Mouse (Mus musculus): Measurements from ENCODE around the gene Mus81. TPM values are rescaled to one million over a fixed set of nuclear protein-coding genes. Genes with fewer than 3 reads are reported as not detected.

Gene Mus81
- polyA plus RNA-seq, 1 experiment: 41.5 TPM

- H3K4me3 ChIP-seq (ENCODE audit: extremely low read depth, insufficient read depth, insufficient read length): no peak overlapping the region
- WGBS: 87% methylated on average over 18 of the region's 18 CpGs
- no peak for TF ChIP-seq POLR2A (IDR thresholded peaks at IDR 0.05; ENCODE audit: low read depth, low read length)
- TF ChIP-seq CTCF (IDR thresholded peaks at IDR 0.05; ENCODE audit: extremely low read depth, insufficient read depth, insufficient read length, insufficient replicate concordance): no peak
Measured at GRCm38 (mm10) chr19:5477668-5478300, 10.4 kb downstream of the Mus81 start.

GRCm38 (mm10) chr19:5477004-5477667 lies 11.1 kb downstream of the Mus81 start:
- Histone ChIP-seq H3K4me3 (ENCODE audit: extremely low read depth, insufficient read depth, insufficient read length) (no peak overlapping the region), H3K36me3 (ENCODE audit: control insufficient read depth, insufficient read depth, low read length) (no peaks in the 10 kb centered on the region), H3K27ac (ENCODE audit: insufficient read depth, low read length) (no peak overlapping the region), H3K4me1 (ENCODE audit: control insufficient read depth, insufficient read depth, insufficient read length) (peaks cover 2% of the 10 kb centered on the region), H3K27me3 (ENCODE audit: control insufficient read depth, insufficient read depth, low read length) (peaks cover 13% of the 10 kb centered on the region)
- TF ChIP-seq POLR2A (IDR thresholded peaks at IDR 0.05; ENCODE audit: low read depth, low read length) (no peak), CTCF (IDR thresholded peaks at IDR 0.05; ENCODE audit: extremely low read depth, insufficient read depth, insufficient read length, insufficient replicate concordance) (no peak)
- WGBS: 83% methylated on average over 10 of the region's 10 CpGs
- DNase-seq (ENCODE audit: low read depth in 1 of 2, low spot score in 2 of 2): no peak

More at GRCm38 (mm10) chr19:5477668-5478300, 10.4 kb downstream of the Mus81 start:
- Histone ChIP-seq H3K36me3 (ENCODE audit: control insufficient read depth, insufficient read depth, low read length) (peaks cover 4% of the 10 kb centered on the region), H3K4me1 (ENCODE audit: control insufficient read depth, insufficient read depth, insufficient read length) (peaks cover 2% of the 10 kb centered on the region), H3K27ac (ENCODE audit: insufficient read depth, low read length) (no peak overlapping the region), H3K27me3 (ENCODE audit: control insufficient read depth, insufficient read depth, low read length) (peaks cover 13% of the 10 kb centered on the region)
- no peak for DNase-seq (ENCODE audit: low read depth in 1 of 2, low spot score in 2 of 2)

GRCm38 (mm10) chr19:5475069-5475714 lies 13.0 kb downstream of the Mus81 start:
- Histone ChIP-seq H3K36me3 (ENCODE audit: control insufficient read depth, insufficient read depth, low read length) (no peaks in the 10 kb centered on the region), H3K27me3 (ENCODE audit: control insufficient read depth, insufficient read depth, low read length) (peaks cover 13% of the 10 kb centered on the region), H3K4me1 (ENCODE audit: control insufficient read depth, insufficient read depth, insufficient read length) (peaks cover 2% of the 10 kb centered on the region), H3K27ac (ENCODE audit: insufficient read depth, low read length) (no peak overlapping the region; the same call in 1 of the 2 replicates), H3K4me3 (ENCODE audit: extremely low read depth, insufficient read depth, insufficient read length) (peak overlapping the region; percentile 38; the same call in 1 of the 2 replicates)
- 74% methylated on average over 13 of the region's 13 CpGs for WGBS
- TF ChIP-seq CTCF (IDR thresholded peaks at IDR 0.05; ENCODE audit: extremely low read depth, insufficient read depth, insufficient read length, insufficient replicate concordance) (no peak), POLR2A (IDR thresholded peaks at IDR 0.05; ENCODE audit: low read depth, low read length) (no peak)
- DNase-seq (ENCODE audit: low read depth in 1 of 2, low spot score in 2 of 2): no peak

GRCm38 (mm10) chr19:5474281-5475068 lies 13.7 kb downstream of the Mus81 start:
- H3K27ac ChIP-seq (ENCODE audit: insufficient read depth, low read length): no peak overlapping the region; the same call in 1 of the 2 replicates
- peaks cover 13% of the 10 kb centered on the region for H3K27me3 ChIP-seq (ENCODE audit: control insufficient read depth, insufficient read depth, low read length)
- peaks cover 2% of the 10 kb centered on the region for H3K4me1 ChIP-seq (ENCODE audit: control insufficient read depth, insufficient read depth, insufficient read length)
- WGBS: 3% methylated on average over 56 of the region's 68 CpGs
- DNase-seq (ENCODE audit: low read depth in 1 of 2, low spot score in 2 of 2): no peak
- H3K36me3 ChIP-seq (ENCODE audit: control insufficient read depth, insufficient read depth, low read length): no peaks in the 10 kb centered on the region
- no peak for TF ChIP-seq POLR2A (IDR thresholded peaks at IDR 0.05; ENCODE audit: low read depth, low read length)
- H3K4me3 ChIP-seq (ENCODE audit: extremely low read depth, insufficient read depth, insufficient read length): peak overlapping the region; percentile 38; the same call in 1 of the 2 replicates

GRCm38 (mm10) chr19:5473720-5474119 lies 14.5 kb downstream of the Mus81 start, which contains the start of gene Efemp2:
Gene Efemp2 (plus strand): TSS chr19:5473954.
- TF ChIP-seq CTCF (IDR thresholded peaks at IDR 0.05; ENCODE audit: extremely low read depth, insufficient read depth, insufficient read length, insufficient replicate concordance): no peak
- no peak for TF ChIP-seq POLR2A (IDR thresholded peaks at IDR 0.05; ENCODE audit: low read depth, low read length)
- H3K4me3 ChIP-seq (ENCODE audit: extremely low read depth, insufficient read depth, insufficient read length): peak within 1 kb of the TSS; percentile 38; the same call in 1 of the 2 replicates
- H3K36me3 ChIP-seq (ENCODE audit: control insufficient read depth, insufficient read depth, low read length): no peaks in the 10 kb centered on the region
- 28% methylated on average over 22 of the region's 22 CpGs for WGBS
- H3K27me3 ChIP-seq (ENCODE audit: control insufficient read depth, insufficient read depth, low read length): peaks cover 13% of the 10 kb centered on the region
- DNase-seq (ENCODE audit: low read depth in 1 of 2, low spot score in 2 of 2): peak in 1 of 2 experiments; percentile 43
- H3K4me1 ChIP-seq (ENCODE audit: control insufficient read depth, insufficient read depth, insufficient read length): peaks cover 2% of the 10 kb centered on the region
- no peak within 1 kb of the TSS; the same call in 1 of the 2 replicates for H3K27ac ChIP-seq (ENCODE audit: insufficient read depth, low read length)

GRCm38 (mm10) chr19:5472857-5473256 lies 15.3 kb downstream of the Mus81 start:
- no peaks in the 10 kb centered on the region for H3K36me3 ChIP-seq (ENCODE audit: control insufficient read depth, insufficient read depth, low read length)
- H3K4me3 ChIP-seq (ENCODE audit: extremely low read depth, insufficient read depth, insufficient read length): no peak overlapping the region
- H3K27ac ChIP-seq (ENCODE audit: insufficient read depth, low read length): no peak overlapping the region
- no peak for DNase-seq (ENCODE audit: low read depth in 1 of 2, low spot score in 2 of 2)
- peaks cover 13% of the 10 kb centered on the region for H3K27me3 ChIP-seq (ENCODE audit: control insufficient read depth, insufficient read depth, low read length)
- H3K4me1 ChIP-seq (ENCODE audit: control insufficient read depth, insufficient read depth, insufficient read length): peaks cover 5% of the 10 kb centered on the region
- WGBS: 75% methylated on average over 3 of the region's 3 CpGs
- no peak for TF ChIP-seq POLR2A (IDR thresholded peaks at IDR 0.05; ENCODE audit: low read depth, low read length)
